Mouse (Mus musculus): ENCODE measurements around the gene Rin1. TPM values are rescaled to one million over a fixed set of nuclear protein-coding genes. Genes with fewer than 3 reads are reported as not detected.

The Rin1 gene
- total RNA-seq, 1 experiment, result 16.5 TPM

DNA sequence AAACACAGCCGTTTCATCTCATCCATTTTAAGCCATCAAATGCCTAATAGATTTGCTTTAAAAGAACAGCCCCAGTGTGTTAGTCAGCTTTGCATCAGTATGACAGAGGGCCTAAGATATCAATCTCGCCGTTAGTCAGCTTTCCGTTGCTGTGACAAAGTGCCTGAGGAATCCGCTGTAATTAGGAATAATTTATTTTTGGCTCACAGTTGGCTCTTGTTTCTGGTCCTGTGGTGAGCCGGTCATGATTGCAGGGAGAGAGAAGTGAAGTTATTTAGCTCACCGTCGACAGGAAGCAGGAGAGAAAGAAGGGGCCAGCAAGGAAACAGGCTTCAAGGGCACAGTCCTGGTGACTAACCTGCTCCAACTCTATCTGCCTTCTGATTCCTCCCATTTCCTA is 37.1 kb upstream of the Rin1 start:
- Histone ChIP-seq H3K9me3 (ENCODE audit: control insufficient read depth, insufficient read depth, low read depth, low read length) (no peaks in the 10 kb centered on the region), H3K9ac (ENCODE audit: insufficient read depth, low read depth, low read length, poor library complexity, severe bottlenecking) (no peak overlapping the region), H3K4me1 (ENCODE audit: control insufficient read depth in 2 of 2, insufficient read depth in 2 of 2, low read length in 2 of 2, poor library complexity in 1 of 2) (peaks cover 2 to 19% of the 10 kb centered on the region in 2 experiments), H3K4me3 (ENCODE audit: insufficient read depth in 1 of 2, low read depth in 1 of 2, low read length in 2 of 2, poor library complexity in 1 of 2, severe bottlenecking in 1 of 2) (no peak overlapping the region), H3K27ac (ENCODE audit: insufficient read depth, low read depth, low read length, poor library complexity, severe bottlenecking) (no peak overlapping the region), H3K36me3 (ENCODE audit: control insufficient read depth, insufficient read depth, low read length, poor library complexity, severe bottlenecking) (no peaks in the 10 kb centered on the region)
- no peak for DNase-seq (ENCODE audit: low read depth, low spot score)
- in situ Hi-C loops (cut with MboI; ENCODE audit: low sequenced_read_pairs in 2 of 2, unreplicated experiment in 2 of 2), result no loop called here
- no peak for TF ChIP-seq MAFK (IDR thresholded peaks at IDR 0.05; ENCODE audit: insufficient read depth, low read depth, low read length)
- no peak for TF ChIP-seq CHD2 (IDR thresholded peaks at IDR 0.05; ENCODE audit: low read depth, low read length)
- TF ChIP-seq ZC3H11A (IDR thresholded peaks at IDR 0.05; ENCODE audit: borderline replicate concordance, low read depth, low read length), result no peak
- no peak for TF ChIP-seq ZNF384 (IDR thresholded peaks at IDR 0.05; ENCODE audit: low read depth, low read length)
- no peak for TF ChIP-seq HCFC1 (IDR thresholded peaks at IDR 0.05; ENCODE audit: borderline replicate concordance, insufficient read depth, low read length)

DNA sequence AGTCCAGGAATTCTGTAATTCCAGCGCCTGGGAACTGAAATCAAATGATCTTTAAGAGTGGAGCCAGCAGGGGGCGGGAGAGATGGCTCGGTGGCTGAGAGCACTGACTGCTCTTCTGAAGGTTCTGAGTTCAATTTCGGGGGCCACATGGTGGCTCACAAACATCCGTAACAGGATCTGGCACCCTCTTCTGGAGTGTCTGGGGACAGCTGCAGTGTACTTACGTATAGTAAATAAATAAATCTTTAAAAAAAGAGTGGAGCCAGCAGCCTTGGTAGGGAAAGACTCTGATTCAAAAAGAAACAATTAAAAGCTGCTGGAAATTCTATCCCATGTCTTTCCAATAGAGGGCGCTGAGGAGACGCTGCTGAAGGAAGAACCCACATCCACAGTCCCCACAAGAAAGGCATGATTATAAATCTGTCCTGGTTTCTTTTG is 35.3 kb upstream of the Rin1 start:
- no peak for TF ChIP-seq CHD2 (IDR thresholded peaks at IDR 0.05; ENCODE audit: low read depth, low read length)
- TF ChIP-seq ZNF384 (IDR thresholded peaks at IDR 0.05; ENCODE audit: low read depth, low read length), result no peak
- no peak for TF ChIP-seq HCFC1 (IDR thresholded peaks at IDR 0.05; ENCODE audit: borderline replicate concordance, insufficient read depth, low read length)
- TF ChIP-seq ZC3H11A (IDR thresholded peaks at IDR 0.05; ENCODE audit: borderline replicate concordance, low read depth, low read length), result no peak
- no peak for TF ChIP-seq MAFK (IDR thresholded peaks at IDR 0.05; ENCODE audit: insufficient read depth, low read depth, low read length)
- DNase-seq (ENCODE audit: low read depth, low spot score), result peak; percentile 86
- Histone ChIP-seq H3K27ac (ENCODE audit: insufficient read depth, low read depth, low read length, poor library complexity, severe bottlenecking) (no peak overlapping the region; the same call in 1 of the 2 replicates), H3K9me3 (ENCODE audit: control insufficient read depth, insufficient read depth, low read depth, low read length) (no peaks in the 10 kb centered on the region), H3K9ac (ENCODE audit: insufficient read depth, low read depth, low read length, poor library complexity, severe bottlenecking) (no peak overlapping the region), H3K4me3 (ENCODE audit: insufficient read depth in 1 of 2, low read depth in 1 of 2, low read length in 2 of 2, poor library complexity in 1 of 2, severe bottlenecking in 1 of 2) (no peak overlapping the region), H3K4me1 (ENCODE audit: control insufficient read depth in 2 of 2, insufficient read depth in 2 of 2, low read length in 2 of 2, poor library complexity in 1 of 2) (peaks cover 4 to 20% of the 10 kb centered on the region in 2 experiments), H3K36me3 (ENCODE audit: control insufficient read depth, insufficient read depth, low read length, poor library complexity, severe bottlenecking) (no peaks in the 10 kb centered on the region)
- in situ Hi-C loops (cut with MboI; ENCODE audit: low sequenced_read_pairs in 2 of 2, unreplicated experiment in 2 of 2), result no loop called here

DNA sequence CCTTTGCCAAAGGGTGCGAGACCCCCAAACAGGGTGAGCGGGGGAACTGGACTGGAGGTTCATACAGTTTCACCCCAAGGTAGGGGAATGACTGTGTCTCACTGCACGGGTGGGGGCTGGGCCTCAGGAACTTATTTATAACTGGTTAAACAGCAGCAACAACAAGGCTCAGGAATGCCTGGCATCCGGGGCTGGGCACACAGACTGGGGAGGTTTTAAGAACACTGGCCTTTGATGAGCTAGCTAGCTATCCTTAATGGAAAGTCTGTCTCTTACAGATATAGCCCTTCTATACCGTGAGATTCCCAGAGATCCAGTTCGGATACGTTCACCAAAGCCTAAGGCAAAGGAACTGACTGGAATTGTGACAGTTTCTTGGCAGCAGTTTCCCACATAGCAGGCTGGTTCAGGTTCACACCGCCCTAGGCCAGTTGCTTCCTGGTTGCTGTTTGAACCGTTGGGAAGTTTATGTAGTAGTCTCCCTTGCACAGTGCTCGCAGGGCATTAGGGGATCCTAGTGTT is 34.0 kb upstream of the Rin1 start:
- Histone ChIP-seq H3K9ac (ENCODE audit: insufficient read depth, low read depth, low read length, poor library complexity, severe bottlenecking) (peak overlapping the region; percentile 49), H3K36me3 (ENCODE audit: control insufficient read depth, insufficient read depth, low read length, poor library complexity, severe bottlenecking) (no peaks in the 10 kb centered on the region), H3K27ac (ENCODE audit: insufficient read depth, low read depth, low read length, poor library complexity, severe bottlenecking) (peak overlapping the region; percentile 85), H3K9me3 (ENCODE audit: control insufficient read depth, insufficient read depth, low read depth, low read length) (no peaks in the 10 kb centered on the region), H3K4me1 (ENCODE audit: control insufficient read depth in 2 of 2, insufficient read depth in 2 of 2, low read length in 2 of 2, poor library complexity in 1 of 2) (peaks cover 4 to 20% of the 10 kb centered on the region in 2 experiments), H3K4me3 (ENCODE audit: insufficient read depth in 1 of 2, low read depth in 1 of 2, low read length in 2 of 2, poor library complexity in 1 of 2, severe bottlenecking in 1 of 2) (peak overlapping the region; percentile 9 to 29; a peak in 1 of 4 replicates)
- 0 out of 2 replicates have a peak, but pooled peaks have one; percentile 47 for TF ChIP-seq CHD2 (IDR thresholded peaks at IDR 0.05; ENCODE audit: low read depth, low read length)
- no peak for TF ChIP-seq MAFK (IDR thresholded peaks at IDR 0.05; ENCODE audit: insufficient read depth, low read depth, low read length)
- no peak for TF ChIP-seq HCFC1 (IDR thresholded peaks at IDR 0.05; ENCODE audit: borderline replicate concordance, insufficient read depth, low read length)
- peak; percentile 51 for DNase-seq (ENCODE audit: low read depth, low spot score)
- in situ Hi-C loops (cut with MboI; ENCODE audit: low sequenced_read_pairs in 2 of 2, unreplicated experiment in 2 of 2), result no loop called here

DNA sequence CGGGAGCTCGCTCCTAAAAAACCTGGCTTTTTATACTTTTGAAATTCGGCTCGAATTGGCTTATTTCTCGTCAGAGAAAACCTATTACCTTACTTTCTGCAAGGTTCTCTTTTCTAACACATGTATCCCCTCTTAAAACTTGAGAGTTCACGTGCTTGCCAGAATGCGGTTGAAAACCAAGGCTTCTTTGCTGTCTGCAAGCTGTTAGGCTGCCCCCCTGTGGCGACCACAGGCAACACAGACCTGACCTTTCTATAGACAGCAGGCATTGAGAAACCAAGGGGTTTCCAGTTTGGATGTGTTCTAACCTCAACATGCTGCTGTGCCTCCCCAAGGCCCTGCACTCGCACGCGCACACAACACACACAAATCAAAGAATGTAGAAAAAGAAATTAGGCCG is 33.5 kb upstream of the Rin1 start:
- in situ Hi-C loops (cut with MboI; ENCODE audit: low sequenced_read_pairs in 2 of 2, unreplicated experiment in 2 of 2), result no loop called here
- Histone ChIP-seq H3K4me3 (ENCODE audit: insufficient read depth in 1 of 2, low read depth in 1 of 2, low read length in 2 of 2, poor library complexity in 1 of 2, severe bottlenecking in 1 of 2) (0 out of 4 replicates have a peak overlapping the region, but pooled peaks of 1 of the 2 experiments have one; percentile 29), H3K9ac (ENCODE audit: insufficient read depth, low read depth, low read length, poor library complexity, severe bottlenecking) (peak overlapping the region; percentile 37), H3K36me3 (ENCODE audit: control insufficient read depth, insufficient read depth, low read length, poor library complexity, severe bottlenecking) (no peaks in the 10 kb centered on the region), H3K4me1 (ENCODE audit: control insufficient read depth in 2 of 2, insufficient read depth in 2 of 2, low read length in 2 of 2, poor library complexity in 1 of 2) (peaks cover 4 to 20% of the 10 kb centered on the region in 2 experiments), H3K9me3 (ENCODE audit: control insufficient read depth, insufficient read depth, low read depth, low read length) (no peaks in the 10 kb centered on the region), H3K27ac (ENCODE audit: insufficient read depth, low read depth, low read length, poor library complexity, severe bottlenecking) (peak overlapping the region; percentile 85)
- TF ChIP-seq ZNF384 (IDR thresholded peaks at IDR 0.05; ENCODE audit: low read depth, low read length) (peak; percentile 42; the same call in 1 of the 2 replicates), ZC3H11A (IDR thresholded peaks at IDR 0.05; ENCODE audit: borderline replicate concordance, low read depth, low read length) (no peak), MAFK (IDR thresholded peaks at IDR 0.05; ENCODE audit: insufficient read depth, low read depth, low read length) (no peak), HCFC1 (IDR thresholded peaks at IDR 0.05; ENCODE audit: borderline replicate concordance, insufficient read depth, low read length) (no peak), CHD2 (IDR thresholded peaks at IDR 0.05; ENCODE audit: low read depth, low read length) (no peak)
- peak; percentile 71 for DNase-seq (ENCODE audit: low read depth, low spot score)

All from ES-E14 (cell line).